Comparison of ENCODE assay signal across 8 mouse cellular contexts in genomic region chr7:82649081-82649445, GRCm38 (mm10). TPM values are rescaled to one million over a fixed set of nuclear protein-coding genes. Genes with fewer than 3 reads are reported as not detected.
A peak's percentile ranks its signal among the peaks of the same experiment; 100 is the strongest.
DNase-seq lines count a peak whose midpoint lies in the region; ATAC-seq and TF ChIP-seq lines count a peak whose summit lies in the region.

No protein-coding gene starts in this region.

- intact Hi-C loops in left cerebral cortex, postnatal 4 days (cut with DNase I): loop anchor here (10.0 kb wide), 1 partner anchor 154 kb away; no protein-coding TSS in a partner anchor

- H3K27ac ChIP-seq in heart, embryonic 12.5 days (ENCODE audit: poor library complexity, severe bottlenecking): no peak overlapping the region; the same call in 1 of the 2 replicates
- H3K27ac ChIP-seq in embryonic facial prominence, embryonic 12.5 days: no peak overlapping the region
- H3K27ac ChIP-seq in kidney, postnatal 0 days: no peak overlapping the region

- WGBS in heart, embryonic 12.5 days: 14% methylated on average over 6 of the region's 6 CpGs
- 11% methylated on average over 6 of the region's 6 CpGs for WGBS in embryonic facial prominence, embryonic 12.5 days
- WGBS in kidney, postnatal 0 days: 9% methylated on average over 6 of the region's 6 CpGs

- peaks cover 11% of the 10 kb centered on the region for H3K4me1 ChIP-seq in heart, embryonic 12.5 days (replicated peaks)
- H3K4me1 ChIP-seq in embryonic facial prominence, embryonic 12.5 days: peaks cover 12% of the 10 kb centered on the region
- no peaks in the 10 kb centered on the region for H3K4me1 ChIP-seq in kidney, postnatal 0 days (replicated peaks; ENCODE audit: insufficient read depth, low read length)

- peak overlapping the region; percentile 97 for H3K4me3 ChIP-seq in heart, embryonic 12.5 days
- H3K4me3 ChIP-seq in embryonic facial prominence, embryonic 12.5 days: peak overlapping the region; percentile 65
- peak overlapping the region; percentile 78 for H3K4me3 ChIP-seq in kidney, postnatal 0 days (replicated peaks; ENCODE audit: low read depth, low read length)
- peak overlapping the region; percentile 65 for H3K4me3 ChIP-seq in myocyte

- H3ac ChIP-seq in myocyte (ENCODE audit: control insufficient read depth, insufficient read length): peak overlapping the region; percentile 22

- peaks cover 19% of the 10 kb centered on the region for H3K79me2 ChIP-seq in myocyte (ENCODE audit: control insufficient read depth, insufficient read depth)

- H3K4me2 ChIP-seq in heart, embryonic 12.5 days: peak overlapping the region; percentile 94
- peak overlapping the region; percentile 84 for H3K4me2 ChIP-seq in embryonic facial prominence, embryonic 12.5 days (replicated peaks)
- peak overlapping the region; percentile 73 for H3K4me2 ChIP-seq in kidney, postnatal 0 days (ENCODE audit: low read length)
- peak overlapping the region; percentile 78 for H3K4me2 ChIP-seq in myocyte (ENCODE audit: low read depth)

- H3K9me3 ChIP-seq in heart, embryonic 12.5 days (replicated peaks): no peaks in the 10 kb centered on the region
- H3K9me3 ChIP-seq in embryonic facial prominence, embryonic 12.5 days: no peaks in the 10 kb centered on the region
- H3K9me3 ChIP-seq in kidney, postnatal 0 days (replicated peaks; ENCODE audit: low read length): no peaks in the 10 kb centered on the region

- peak overlapping the region; percentile 90 for H3K9ac ChIP-seq in heart, embryonic 12.5 days
- H3K9ac ChIP-seq in embryonic facial prominence, embryonic 12.5 days: peak overlapping the region; percentile 53
- H3K9ac ChIP-seq in kidney, postnatal 0 days (ENCODE audit: low read depth, low read length): peak overlapping the region; percentile 66

- ATAC-seq in heart, embryonic 12.5 days (ENCODE audit: insufficient number of reproducible peaks, low FRiP score): no peak
- peak; percentile 57 for ATAC-seq in CD4-positive, CD25-positive, alpha-beta regulatory T cell, adult 4 months
- ATAC-seq in embryonic facial prominence, embryonic 12.5 days (ENCODE audit: insufficient number of reproducible peaks, insufficient read depth, low FRiP score, low TSS enrichment): no peak
- peak; percentile 21; the same call in 1 of the 2 replicates for ATAC-seq in kidney, postnatal 0 days (replicated peaks; ENCODE audit: low FRiP score, low read depth)

- TF ChIP-seq CTCF in kidney, postnatal 0 days (IDR thresholded peaks at IDR 0.05; ENCODE audit: low read depth): no peak

- no peak for TF ChIP-seq POLR2A in myocyte (IDR thresholded peaks at IDR 0.05; ENCODE audit: insufficient read length, low read depth)

- no peaks in the 10 kb centered on the region for H3K27me3 ChIP-seq in heart, embryonic 12.5 days (replicated peaks)
- no peaks in the 10 kb centered on the region for H3K27me3 ChIP-seq in embryonic facial prominence, embryonic 12.5 days
- H3K27me3 ChIP-seq in kidney, postnatal 0 days (ENCODE audit: insufficient read depth, low read length): no peaks in the 10 kb centered on the region
- no peaks in the 10 kb centered on the region for H3K27me3 ChIP-seq in myocyte (ENCODE audit: control insufficient read depth, insufficient read depth, insufficient read length)

- peaks cover 6% of the 10 kb centered on the region for H3K36me3 ChIP-seq in heart, embryonic 12.5 days
- peaks cover 9% of the 10 kb centered on the region; the same call in 1 of the 2 replicates for H3K36me3 ChIP-seq in embryonic facial prominence, embryonic 12.5 days
- no peaks in the 10 kb centered on the region for H3K36me3 ChIP-seq in kidney, postnatal 0 days (ENCODE audit: insufficient read depth, low read length)
- H3K36me3 ChIP-seq in myocyte (ENCODE audit: control insufficient read depth, insufficient read depth): peaks cover 8% of the 10 kb centered on the region

- DNase-seq in heart, adult 8-10 months (ENCODE audit: low spot score): no peak
- peak; percentile 27 for DNase-seq in kidney, postnatal 0 days (ENCODE audit: low spot score)
- DNase-seq in ovary, postnatal 10 days (ENCODE audit: low spot score): no peak
- DNase-seq in left cerebral cortex, postnatal 4 days: no peak

TF ChIP-seq in myocyte, 11 proteins besides CTCF, POLR2A, EP300 and RAD21:
- TF ChIP-seq MYOD1 (IDR thresholded peaks at IDR 0.05; ENCODE audit: control insufficient read depth in 1 of 3, insufficient read length in 2 of 3, low read depth in 2 of 3) (no peak), TCF12 (IDR thresholded peaks at IDR 0.05; ENCODE audit: insufficient read depth, poor library complexity, severe bottlenecking) (no peak), MAX (IDR thresholded peaks at IDR 0.05; ENCODE audit: low read depth) (no peak), TCF3 (IDR thresholded peaks at IDR 0.05; ENCODE audit: insufficient read length, low read depth) (no peak), E2F4 (IDR thresholded peaks at IDR 0.05; ENCODE audit: insufficient read depth) (no peak), CEBPB (IDR thresholded peaks at IDR 0.05; ENCODE audit: insufficient read depth, poor library complexity, severe bottlenecking) (no peak), POLR2AphosphoS2 (IDR thresholded peaks at IDR 0.05; ENCODE audit: insufficient read length, low read depth) (no peak), REST (IDR thresholded peaks at IDR 0.05; ENCODE audit: insufficient read depth, insufficient read length) (no peak), SRF (IDR thresholded peaks at IDR 0.05; ENCODE audit: control insufficient read depth, insufficient read length, low read depth) (no peak), MYOG (IDR thresholded peaks at IDR 0.05; ENCODE audit: control insufficient read depth in 1 of 3, insufficient read depth in 1 of 3, insufficient read length in 2 of 3, low read depth in 2 of 3) (no peak), USF1 (IDR thresholded peaks at IDR 0.05; ENCODE audit: low read depth) (no peak)

RNA-seq across cellular contexts. Expression of gene Efl1, which starts 0.6 kb away (rescaled TPM):
- 15.7 and 16.6 TPM in 2 replicates for polyA plus RNA-seq in heart, embryonic 12.5 days (2016; fragmentation: Nextera tagmentation; extraction: Ambion mirVana)
- 10 to 100 TPM in 2 of 4 experiments, 1 to 10 TPM in 2; 8.6 to 10.4 (median 9.7) TPM for total RNA-seq in heart, adult 8-10 months (2022)
- polyA plus RNA-seq in CD4-positive, CD25-positive, alpha-beta regulatory T cell, adult 4 months (2017; shearing (Covaris generic)): 10 to 100 TPM; 41.5 to 57.0 TPM
- polyA plus RNA-seq in embryonic facial prominence, embryonic 12.5 days (2016; fragmentation: Nextera tagmentation; extraction: Ambion mirVana): 24.0 and 25.3 TPM in 2 replicates
- polyA plus RNA-seq in kidney, postnatal 0 days (2015; fragmentation: Nextera tagmentation; extraction: Ambion mirVana): 15.9 and 16.8 TPM in 2 replicates
- 8.2 TPM for polyA plus RNA-seq in myocyte (2012; fragmentation: generic; extraction: Trizol)
- total RNA-seq in left cerebral cortex, postnatal 4 days (2021): 10 to 100 TPM; 20.3 to 22.5 TPM

RNA-seq across cellular contexts. Expression of gene Saxo2, which starts 0.7 kb away (rescaled TPM):
- 5.7 and 5.8 TPM in 2 replicates for polyA plus RNA-seq in heart, embryonic 12.5 days (2016; fragmentation: Nextera tagmentation; extraction: Ambion mirVana)
- 1 to 10 TPM; 1.1 to 3.1 (median 2.1) TPM for total RNA-seq in heart, adult 8-10 months (2022)
- not detected for polyA plus RNA-seq in CD4-positive, CD25-positive, alpha-beta regulatory T cell, adult 4 months (2017; shearing (Covaris generic))
- 7.4 and 9.9 TPM in 2 replicates for polyA plus RNA-seq in embryonic facial prominence, embryonic 12.5 days (2016; fragmentation: Nextera tagmentation; extraction: Ambion mirVana)
- polyA plus RNA-seq in kidney, postnatal 0 days (2015; fragmentation: Nextera tagmentation; extraction: Ambion mirVana): 6.8 and 8.0 TPM in 2 replicates
- polyA plus RNA-seq in myocyte (2012; fragmentation: generic; extraction: Trizol): 2.4 TPM
- total RNA-seq in left cerebral cortex, postnatal 4 days (2021): 10 to 100 TPM in 1 of 2 experiments, 1 to 10 TPM in 1; 8.9 to 14.2 TPM

Comparison
In these comparisons a context has a peak if more than half of its experiments do, and no peak if none do; other contexts are left out.
1. ATAC-seq: peak in CD4-positive, CD25-positive, alpha-beta regulatory T cell, adult 4 months (single experiment) and kidney, postnatal 0 days (single experiment); none in heart, embryonic 12.5 days (single experiment) and embryonic facial prominence, embryonic 12.5 days (single experiment).
2. Peak in every context shown above with its lines, with median percentiles within 50 percentile points of each other: H3K4me2 ChIP-seq, H3K4me3 ChIP-seq and H3K9ac ChIP-seq.